Mouse (Mus musculus): ENCODE data around the gene Eid1. TPM values are rescaled to one million over a fixed set of nuclear protein-coding genes. Genes with fewer than 3 reads are reported as not detected.

Gene Eid1
- total and polyA plus RNA-seq, 3 experiments, result 0.11 TPM; not detected in 2

DNA sequence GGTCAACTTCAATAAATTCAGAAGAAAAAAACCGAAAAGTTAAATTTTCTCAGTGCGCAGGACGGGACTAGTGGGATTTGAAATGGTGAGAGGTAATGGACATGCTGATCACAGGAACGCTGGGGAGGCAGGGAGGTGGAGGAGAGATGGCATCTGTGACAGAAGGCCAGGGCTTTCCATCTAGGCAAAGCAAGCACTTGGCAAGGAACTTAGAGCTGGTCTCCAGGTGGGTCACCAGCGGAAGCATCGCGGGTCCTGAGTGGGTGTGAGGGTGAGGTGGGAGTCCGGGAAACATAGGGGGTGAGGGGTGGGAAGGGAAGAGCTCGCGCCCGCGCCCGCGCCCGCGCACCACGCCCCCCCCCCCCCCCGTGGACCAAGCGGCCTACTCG lies 333 bp upstream of the Eid1 start:
- Histone ChIP-seq H3K36me3 (replicated peaks) (no peaks in the 10 kb centered on the region), H3K9me3 (replicated peaks) (peaks cover 8% of the 10 kb centered on the region), H3K27me3 (ENCODE audit: insufficient read depth, low read length) (peaks cover 3% of the 10 kb centered on the region), H3K4me1 (ENCODE audit: insufficient read depth, low read depth, low read length) (no peaks in the 10 kb centered on the region), H3K4me3 (ENCODE audit: low read depth, low read length) (no peak overlapping the region)
- no peak for ATAC-seq (ENCODE audit: extremely low read depth, insufficient number of reproducible peaks, low FRiP score, poor library complexity, severe bottlenecking)
- no peak for DNase-seq (ENCODE audit: low spot score)
- TF ChIP-seq CTCF (IDR thresholded peaks at IDR 0.05; ENCODE audit: low read depth, low read length), result no peak

DNA sequence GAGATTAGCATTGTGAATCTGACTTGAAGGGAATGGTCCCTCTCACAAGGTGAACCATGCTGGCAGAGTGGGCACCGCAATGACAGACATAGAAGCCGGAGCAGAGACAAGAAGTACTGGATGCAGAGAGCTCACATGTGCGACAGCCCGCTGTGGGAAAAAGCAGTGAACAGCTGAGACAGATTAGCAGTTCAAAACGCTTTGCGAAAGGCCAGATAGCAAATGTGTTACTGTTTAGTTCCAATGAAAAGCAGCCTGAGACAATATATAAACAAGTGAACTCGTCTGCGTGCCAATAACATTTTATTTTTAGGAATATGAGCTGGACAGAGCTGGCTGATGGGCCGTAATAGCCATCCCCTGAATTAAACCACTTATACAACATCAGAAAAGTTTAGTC lies 8.9 kb downstream of the Eid1 start:
- H3K9me3 ChIP-seq (replicated peaks), result no peaks in the 10 kb centered on the region
- ATAC-seq (ENCODE audit: extremely low read depth, insufficient number of reproducible peaks, low FRiP score, poor library complexity, severe bottlenecking) (no peak), DNase-seq (ENCODE audit: low spot score) (no peak)
- H3K36me3 ChIP-seq (replicated peaks), result no peaks in the 10 kb centered on the region
- H3K4me3 ChIP-seq (ENCODE audit: low read depth, low read length), result no peak overlapping the region
- H3K27me3 ChIP-seq (ENCODE audit: insufficient read depth, low read length), result peaks cover 9% of the 10 kb centered on the region
- H3K4me1 ChIP-seq (ENCODE audit: insufficient read depth, low read depth, low read length), result no peaks in the 10 kb centered on the region
- TF ChIP-seq GATA2 (IDR thresholded peaks at IDR 0.05; ENCODE audit: borderline replicate concordance, low read depth, low read length), result no peak
- TF ChIP-seq CTCF (IDR thresholded peaks at IDR 0.05; ENCODE audit: low read depth, low read length), result no peak
- TF ChIP-seq POLR2AphosphoS5 (IDR thresholded peaks at IDR 0.05; ENCODE audit: insufficient replicate concordance, low read depth, low read length), result no peak
- no peak for TF ChIP-seq GATA1 (IDR thresholded peaks at IDR 0.05; ENCODE audit: borderline replicate concordance, low read length)
- no peak for TF ChIP-seq TAL1 (conservative IDR thresholded peaks at IDR 0.05; ENCODE audit: low read depth, low read length)

DNA sequence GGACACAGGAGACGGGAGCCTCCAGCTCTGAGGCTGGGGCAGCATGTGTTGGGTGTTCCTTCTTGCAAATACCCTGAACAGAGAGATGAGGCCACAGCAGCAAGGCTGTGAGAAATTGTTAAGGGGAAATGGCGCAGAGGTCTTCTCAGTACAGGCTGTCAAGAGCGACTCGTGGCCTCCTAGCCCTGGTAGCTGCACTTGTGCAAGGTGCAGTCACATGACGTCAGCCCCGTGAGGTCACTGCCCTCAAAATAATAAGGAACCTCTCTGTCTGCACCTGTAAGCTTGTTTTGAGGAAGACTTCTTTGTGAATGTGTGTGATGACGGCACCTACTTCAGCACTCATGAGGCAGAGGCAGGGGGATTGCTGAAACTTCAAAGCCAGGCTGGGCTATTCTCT lies 11.0 kb downstream of the Eid1 start:
- TF ChIP-seq CTCF (IDR thresholded peaks at IDR 0.05; ENCODE audit: low read depth, low read length), result no peak
- TF ChIP-seq GATA1 (IDR thresholded peaks at IDR 0.05; ENCODE audit: borderline replicate concordance, low read length), result no peak
- no peak for TF ChIP-seq GATA2 (IDR thresholded peaks at IDR 0.05; ENCODE audit: borderline replicate concordance, low read depth, low read length)
- no peak for TF ChIP-seq TAL1 (conservative IDR thresholded peaks at IDR 0.05; ENCODE audit: low read depth, low read length)
- no peak for TF ChIP-seq POLR2AphosphoS5 (IDR thresholded peaks at IDR 0.05; ENCODE audit: insufficient replicate concordance, low read depth, low read length)
- Histone ChIP-seq H3K9me3 (replicated peaks) (no peaks in the 10 kb centered on the region), H3K36me3 (replicated peaks) (no peaks in the 10 kb centered on the region), H3K4me3 (ENCODE audit: low read depth, low read length) (no peak overlapping the region), H3K4me1 (ENCODE audit: insufficient read depth, low read depth, low read length) (no peaks in the 10 kb centered on the region), H3K27me3 (ENCODE audit: insufficient read depth, low read length) (peaks cover 9% of the 10 kb centered on the region)
- ATAC-seq (ENCODE audit: extremely low read depth, insufficient number of reproducible peaks, low FRiP score, poor library complexity, severe bottlenecking) (no peak), DNase-seq (ENCODE audit: low spot score) (no peak)

DNA sequence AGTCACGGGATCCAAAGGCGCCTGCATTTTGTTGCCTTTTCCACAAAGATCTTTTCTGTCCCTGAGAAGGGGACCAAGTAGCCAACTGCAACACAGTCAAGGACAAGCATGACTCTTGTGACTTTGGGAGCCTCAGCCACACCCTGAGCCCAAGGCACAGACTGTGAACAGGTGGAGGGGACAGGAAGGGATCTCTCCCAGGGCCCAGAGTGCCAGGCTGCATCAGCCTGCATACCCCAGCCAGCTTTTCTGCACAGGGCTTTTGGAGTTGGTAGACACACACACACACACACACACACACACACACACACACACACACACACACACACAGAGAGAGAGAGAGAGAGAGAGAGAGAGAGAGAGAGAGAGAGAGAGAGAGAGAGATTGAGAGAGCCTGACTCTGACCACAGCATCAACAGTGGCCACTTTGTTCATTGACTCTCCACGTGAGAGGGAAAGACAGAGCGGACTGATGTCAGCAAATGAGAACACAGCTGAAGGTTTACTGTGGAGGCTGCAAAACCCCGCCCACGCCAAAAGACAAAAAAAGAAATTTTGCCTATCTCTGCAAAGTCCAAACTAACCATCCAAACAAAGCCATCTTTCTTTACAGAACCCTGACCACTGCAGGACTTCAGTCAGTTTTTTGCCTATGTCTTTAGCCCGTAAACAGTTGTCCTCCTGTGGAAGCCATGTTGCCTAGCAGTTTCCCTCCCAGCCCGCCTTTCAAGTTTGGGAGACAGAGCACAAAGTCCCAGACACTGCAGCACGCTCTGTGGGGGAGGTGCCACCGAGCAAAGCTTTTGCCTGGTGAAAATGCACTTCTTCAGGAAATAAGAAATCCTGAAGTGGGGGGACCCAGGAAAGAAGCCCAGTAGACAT lies 11.9 kb downstream of the Eid1 start:
- Histone ChIP-seq H3K4me3 (ENCODE audit: low read depth, low read length) (no peak overlapping the region), H3K4me1 (ENCODE audit: insufficient read depth, low read depth, low read length) (no peaks in the 10 kb centered on the region), H3K9me3 (replicated peaks) (no peaks in the 10 kb centered on the region), H3K36me3 (replicated peaks) (no peaks in the 10 kb centered on the region), H3K27me3 (ENCODE audit: insufficient read depth, low read length) (peaks cover 9% of the 10 kb centered on the region)
- no peak for DNase-seq (ENCODE audit: low spot score)
- no peak for ATAC-seq (ENCODE audit: extremely low read depth, insufficient number of reproducible peaks, low FRiP score, poor library complexity, severe bottlenecking)
- TF ChIP-seq CTCF (IDR thresholded peaks at IDR 0.05; ENCODE audit: low read depth, low read length) (no peak), TAL1 (conservative IDR thresholded peaks at IDR 0.05; ENCODE audit: low read depth, low read length) (no peak), GATA2 (IDR thresholded peaks at IDR 0.05; ENCODE audit: borderline replicate concordance, low read depth, low read length) (no peak), GATA1 (IDR thresholded peaks at IDR 0.05; ENCODE audit: borderline replicate concordance, low read length) (no peak), POLR2AphosphoS5 (IDR thresholded peaks at IDR 0.05; ENCODE audit: insufficient replicate concordance, low read depth, low read length) (no peak)

- no peak overlapping the region for H3K4me3 ChIP-seq (ENCODE audit: low read depth, low read length)
- no peaks in the 10 kb centered on the region for H3K36me3 ChIP-seq (replicated peaks)
- H3K27me3 ChIP-seq (ENCODE audit: insufficient read depth, low read length), result peaks cover 9% of the 10 kb centered on the region
- H3K9me3 ChIP-seq (replicated peaks), result no peaks in the 10 kb centered on the region
- DNase-seq (ENCODE audit: low spot score) (no peak), ATAC-seq (ENCODE audit: extremely low read depth, insufficient number of reproducible peaks, low FRiP score, poor library complexity, severe bottlenecking) (no peak)
- TF ChIP-seq TAL1 (conservative IDR thresholded peaks at IDR 0.05; ENCODE audit: low read depth, low read length), result no peak
- TF ChIP-seq CTCF (IDR thresholded peaks at IDR 0.05; ENCODE audit: low read depth, low read length), result no peak
- TF ChIP-seq GATA2 (IDR thresholded peaks at IDR 0.05; ENCODE audit: borderline replicate concordance, low read depth, low read length), result no peak
- no peak for TF ChIP-seq POLR2AphosphoS5 (IDR thresholded peaks at IDR 0.05; ENCODE audit: insufficient replicate concordance, low read depth, low read length)
- TF ChIP-seq GATA1 (IDR thresholded peaks at IDR 0.05; ENCODE audit: borderline replicate concordance, low read length), result no peak
- H3K4me1 ChIP-seq (ENCODE audit: insufficient read depth, low read depth, low read length), result no peaks in the 10 kb centered on the region
These were observed 12.7 kb downstream of the Eid1 start for GRCm38 (mm10) chr2:125685441-125686150.

GRCm38 (mm10) chr2:125692010-125692409 lies 19.1 kb downstream of the Eid1 start:
- no peak for TF ChIP-seq GATA2 (IDR thresholded peaks at IDR 0.05; ENCODE audit: borderline replicate concordance, low read depth, low read length)
- TF ChIP-seq CTCF (IDR thresholded peaks at IDR 0.05; ENCODE audit: low read depth, low read length), result no peak
- TF ChIP-seq GATA1 (IDR thresholded peaks at IDR 0.05; ENCODE audit: borderline replicate concordance, low read length), result no peak
- no peak for TF ChIP-seq TAL1 (conservative IDR thresholded peaks at IDR 0.05; ENCODE audit: low read depth, low read length)
- TF ChIP-seq POLR2AphosphoS5 (IDR thresholded peaks at IDR 0.05; ENCODE audit: insufficient replicate concordance, low read depth, low read length), result no peak

More at GRCm38 (mm10) chr2:125692010-125692409, 19.1 kb downstream of the Eid1 start:
- Histone ChIP-seq H3K27me3 (ENCODE audit: insufficient read depth, low read length) (no peaks in the 10 kb centered on the region; the same call in 1 of the 2 replicates), H3K36me3 (replicated peaks) (no peaks in the 10 kb centered on the region), H3K4me3 (ENCODE audit: low read depth, low read length) (no peak overlapping the region), H3K9me3 (replicated peaks) (no peaks in the 10 kb centered on the region), H3K4me1 (ENCODE audit: insufficient read depth, low read depth, low read length) (no peaks in the 10 kb centered on the region)
- DNase-seq (ENCODE audit: low spot score), result no peak
- no peak for ATAC-seq (ENCODE audit: extremely low read depth, insufficient number of reproducible peaks, low FRiP score, poor library complexity, severe bottlenecking)
